Mouse (Mus musculus) cerebellum, postnatal 10 days (tissue): ENCODE measurements around the gene Slco4a1.

ENCODE experiments used
- DNase-seq, 2 experiments: peaks; one replicate each; pipeline ENCODE4 v3.0.0; 2021; ENCODE audit warnings: mixed read lengths in 2 of 2

Slco4a1 gene

GRCm38 (mm10) chr2:180510867-180511266 is 54.8 kb downstream of the Slco4a1 start:
- no peak for DNase-seq

- DNase-seq, result peak in 1 of 2 experiments; percentile 31
Observed at GRCm38 (mm10) chr2:180511875-180512661, 56.0 kb downstream of the Slco4a1 start.

GRCm38 (mm10) chr2:180513019-180513418 is 57.0 kb downstream of the Slco4a1 start:
- DNase-seq, result peak; percentile 57 to 61

- no peak for DNase-seq
Observed at GRCm38 (mm10) chr2:180513835-180514234, 57.8 kb downstream of the Slco4a1 start.

- no peak for DNase-seq
Observed at GRCm38 (mm10) chr2:180521437-180522221, 65.6 kb downstream of the Slco4a1 start.

- no peak for DNase-seq
Observed at GRCm38 (mm10) chr2:180522825-180523224, 66.8 kb downstream of the Slco4a1 start.
